Mouse (Mus musculus): Measurements from ENCODE around the gene Ell. TPM values are rescaled to one million over a fixed set of nuclear protein-coding genes. Genes with fewer than 3 reads are reported as not detected.

Gene Ell
- polyA plus RNA-seq, 1 experiment from 2014 or later = 17.2 TPM

DNA sequence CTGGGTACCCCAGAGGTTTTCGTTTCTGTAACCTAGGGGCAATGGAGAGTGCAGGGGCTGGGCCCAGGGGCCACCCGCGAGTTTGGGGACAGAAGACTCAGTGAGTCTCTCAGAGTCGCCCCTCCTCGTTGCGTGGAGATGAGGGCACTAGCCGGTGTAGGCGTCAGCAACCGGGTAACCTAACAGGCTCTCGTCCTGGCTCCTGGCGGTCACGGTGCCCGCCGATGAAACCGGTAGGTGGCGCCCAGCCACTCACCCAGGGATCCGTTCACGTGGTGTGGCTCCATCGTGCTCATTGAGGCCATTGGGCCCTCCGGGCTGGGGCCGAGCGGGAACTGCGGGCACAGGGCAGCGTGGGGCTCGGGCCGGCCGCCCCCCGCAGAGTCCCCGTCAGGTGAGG lies 59.0 kb downstream of the Ell start:
- H3K27ac ChIP-seq = peak overlapping the region; percentile 48
- peak overlapping the region; percentile 41 for H3K4me3 ChIP-seq
- no peaks in the 10 kb centered on the region for H3K9me3 ChIP-seq
- peak; percentile 26 for ATAC-seq (ENCODE audit: low FRiP score)
- H3K27me3 ChIP-seq = peaks cover 15% of the 10 kb centered on the region
- H3K9ac ChIP-seq = peak overlapping the region; percentile 80
- 2% methylated on average over 29 of the region's 29 CpGs for WGBS
- peaks cover 89% of the 10 kb centered on the region for H3K4me1 ChIP-seq (replicated peaks)
- H3K4me2 ChIP-seq = peak overlapping the region; percentile 70
- peaks cover 31% of the 10 kb centered on the region for H3K36me3 ChIP-seq

DNA sequence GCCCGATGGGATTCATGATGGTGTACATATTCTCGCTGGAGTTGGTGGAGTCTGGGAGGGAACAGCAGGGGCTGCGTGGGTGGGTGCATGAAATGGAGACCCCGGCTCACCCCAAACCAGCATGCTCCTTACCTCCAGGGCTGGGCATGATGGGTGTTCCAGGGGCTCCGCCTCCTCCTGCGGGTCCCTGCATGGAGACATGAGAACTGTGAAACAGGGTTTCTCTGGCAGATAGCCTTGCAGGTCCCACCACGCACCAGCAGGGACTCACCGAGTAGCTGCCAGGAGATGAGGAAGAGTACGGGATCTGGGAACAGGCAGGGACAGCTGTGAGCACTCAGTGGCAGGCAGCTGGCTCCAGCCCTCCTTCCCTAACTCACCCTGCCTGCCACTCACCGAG lies 59.5 kb downstream of the Ell start:
- Histone ChIP-seq H3K4me1 (replicated peaks) (peaks cover 84% of the 10 kb centered on the region), H3K9ac (peak overlapping the region; percentile 80), H3K4me3 (peak overlapping the region; percentile 41), H3K4me2 (peak overlapping the region; percentile 70), H3K36me3 (peaks cover 31% of the 10 kb centered on the region), H3K9me3 (no peaks in the 10 kb centered on the region), H3K27me3 (peaks cover 15% of the 10 kb centered on the region), H3K27ac (peak overlapping the region; percentile 30; the same call in 1 of the 2 replicates)
- ATAC-seq (ENCODE audit: low FRiP score) = no peak
- WGBS = 20% methylated on average over 8 of the region's 10 CpGs

GRCm38 (mm10) chr8:70599507-70600290 lies 60.4 kb downstream of the Ell start:
- WGBS = 83% methylated on average over 12 of the region's 12 CpGs
- ATAC-seq (ENCODE audit: low FRiP score) = no peak
- Histone ChIP-seq H3K36me3 (peaks cover 31% of the 10 kb centered on the region), H3K27ac (peak overlapping the region; percentile 92; the same call in 1 of the 2 replicates), H3K27me3 (peaks cover 15% of the 10 kb centered on the region), H3K9me3 (no peaks in the 10 kb centered on the region), H3K9ac (peak overlapping the region; percentile 58; the same call in 1 of the 2 replicates), H3K4me2 (no peak overlapping the region), H3K4me3 (no peak overlapping the region), H3K4me1 (replicated peaks) (peaks cover 88% of the 10 kb centered on the region)

DNA sequence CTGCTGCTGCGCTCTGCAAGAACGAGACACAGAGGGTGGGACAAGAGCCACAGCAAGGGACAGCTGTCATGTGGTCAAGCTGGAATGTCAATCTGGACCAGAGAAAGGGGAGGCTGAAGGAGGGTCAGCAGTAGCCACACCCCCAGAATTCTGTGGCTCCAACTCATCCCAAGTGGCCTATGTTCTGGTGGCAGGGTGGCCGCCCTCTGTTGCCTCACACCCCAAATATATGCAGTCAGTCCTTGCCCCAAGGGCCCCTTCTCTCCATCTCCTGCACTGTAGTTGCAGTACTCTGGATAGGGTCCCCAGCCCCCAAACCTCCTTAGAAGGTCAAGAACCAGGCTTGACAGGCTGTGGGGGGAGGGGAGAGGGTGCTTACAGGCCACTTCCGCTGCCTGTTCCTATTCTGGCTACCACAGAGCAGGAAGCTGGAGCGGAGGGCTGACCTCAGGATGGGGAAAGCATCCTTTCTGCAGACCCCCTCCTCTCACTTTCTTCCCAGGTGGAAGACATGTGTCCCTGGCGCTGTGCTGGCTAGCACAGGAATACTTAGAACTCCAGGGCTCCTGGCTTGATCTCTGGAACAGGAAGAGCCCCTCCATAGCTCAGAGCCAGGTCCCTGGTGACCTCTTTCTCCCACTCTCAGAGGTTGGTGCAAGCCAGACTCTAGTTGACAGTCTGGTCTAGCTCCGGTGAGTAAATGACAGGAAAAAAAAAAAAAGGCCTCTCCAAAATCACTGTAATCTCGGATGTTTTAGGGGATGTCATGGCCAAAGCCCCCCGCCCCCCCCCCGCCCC lies 61.4 kb downstream of the Ell start:
- peak overlapping the region; percentile 92 for H3K27ac ChIP-seq
- no peak for ATAC-seq (ENCODE audit: low FRiP score)
- H3K4me1 ChIP-seq (replicated peaks) = peaks cover 87% of the 10 kb centered on the region
- H3K4me2 ChIP-seq = peak overlapping the region; percentile 52
- H3K27me3 ChIP-seq = peaks cover 14% of the 10 kb centered on the region
- peaks cover 28% of the 10 kb centered on the region for H3K36me3 ChIP-seq
- H3K9me3 ChIP-seq = no peaks in the 10 kb centered on the region
- WGBS = 9% methylated on average over 9 of the region's 10 CpGs
- H3K9ac ChIP-seq = peak overlapping the region; percentile 58; the same call in 1 of the 2 replicates
- peak overlapping the region; percentile 19 for H3K4me3 ChIP-seq

DNA sequence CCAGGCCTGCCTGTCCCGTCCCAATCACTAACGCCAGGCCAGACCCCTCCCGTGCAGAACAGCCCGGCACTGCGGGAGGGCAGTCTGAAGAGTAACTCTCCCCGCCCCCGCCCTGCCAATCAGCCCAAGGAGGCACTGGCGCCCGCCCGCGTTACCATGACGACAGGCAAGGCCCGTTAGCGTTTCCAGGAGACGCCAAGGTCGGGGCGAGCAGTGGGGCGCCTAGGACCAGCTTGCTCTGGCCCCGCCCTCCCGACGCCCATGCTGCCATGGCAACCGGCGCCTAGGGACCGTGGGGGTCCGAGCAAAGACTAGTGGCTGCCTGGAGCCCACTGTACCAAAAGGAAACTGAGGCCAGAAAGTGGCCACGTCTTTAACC lies 62.0 kb downstream of the Ell start:
- Histone ChIP-seq H3K4me1 (replicated peaks) (peaks cover 87% of the 10 kb centered on the region), H3K27ac (peak overlapping the region; percentile 92), H3K9ac (peak overlapping the region; percentile 58; the same call in 1 of the 2 replicates), H3K9me3 (no peaks in the 10 kb centered on the region), H3K4me2 (peak overlapping the region; percentile 52), H3K27me3 (peaks cover 9% of the 10 kb centered on the region), H3K4me3 (peak overlapping the region; percentile 19), H3K36me3 (peaks cover 22% of the 10 kb centered on the region)
- ATAC-seq (ENCODE audit: low FRiP score) = peak; percentile 28
- WGBS = under 1% methylated on average over 26 of the region's 26 CpGs

GRCm38 (mm10) chr8:70602139-70602811 lies 63.0 kb downstream of the Ell start:
- 94% methylated on average over 13 of the region's 13 CpGs for WGBS
- peaks cover 87% of the 10 kb centered on the region for H3K4me1 ChIP-seq (replicated peaks)

GRCm38 (mm10) chr8:70604558-70604957 lies 65.3 kb downstream of the Ell start:
- peaks cover 11% of the 10 kb centered on the region for H3K36me3 ChIP-seq
- 84% methylated on average over 7 of the region's 7 CpGs for WGBS
- H3K27me3 ChIP-seq = no peaks in the 10 kb centered on the region
- 0 out of 2 replicates have a peak overlapping the region, but pooled peaks have one; percentile 18 for H3K27ac ChIP-seq
- ATAC-seq (ENCODE audit: low FRiP score) = no peak
- no peak overlapping the region for H3K4me2 ChIP-seq
- H3K9me3 ChIP-seq = no peaks in the 10 kb centered on the region
- H3K9ac ChIP-seq = peak overlapping the region; percentile 51; the same call in 1 of the 2 replicates
- no peak overlapping the region for H3K4me3 ChIP-seq
- H3K4me1 ChIP-seq (replicated peaks) = peaks cover 84% of the 10 kb centered on the region

More at GRCm38 (mm10) chr8:70602139-70602811, 63.0 kb downstream of the Ell start:
- ATAC-seq (ENCODE audit: low FRiP score) = no peak
- Histone ChIP-seq H3K9me3 (no peaks in the 10 kb centered on the region), H3K27ac (peak overlapping the region; percentile 92), H3K36me3 (peaks cover 12% of the 10 kb centered on the region), H3K4me3 (no peak overlapping the region), H3K4me2 (no peak overlapping the region), H3K27me3 (0 out of 2 replicates have a peak, but pooled peaks cover under 1% of the 10 kb centered on the region), H3K9ac (no peak overlapping the region)

- H3K27me3 ChIP-seq = no peaks in the 10 kb centered on the region
- H3K36me3 ChIP-seq = peaks cover 11% of the 10 kb centered on the region
- no peak overlapping the region for H3K4me3 ChIP-seq
- WGBS = 86% methylated on average over 9 of the region's 9 CpGs
- H3K9ac ChIP-seq = no peak overlapping the region; the same call in 1 of the 2 replicates
- peak overlapping the region; percentile 79 for H3K4me2 ChIP-seq
- no peaks in the 10 kb centered on the region for H3K9me3 ChIP-seq
- ATAC-seq (ENCODE audit: low FRiP score) = no peak
- H3K27ac ChIP-seq = no peak overlapping the region
- H3K4me1 ChIP-seq (replicated peaks) = peaks cover 83% of the 10 kb centered on the region
Observed at GRCm38 (mm10) chr8:70605871-70606779, 66.9 kb downstream of the Ell start.

GRCm38 (mm10) chr8:70606780-70607602 lies 67.7 kb downstream of the Ell start:
- 69% methylated on average over 18 of the region's 18 CpGs for WGBS
- Histone ChIP-seq H3K4me1 (replicated peaks) (peaks cover 83% of the 10 kb centered on the region), H3K4me3 (peak overlapping the region; percentile 75), H3K36me3 (peaks cover 11% of the 10 kb centered on the region), H3K27ac (no peak overlapping the region), H3K9me3 (no peaks in the 10 kb centered on the region), H3K4me2 (peak overlapping the region; percentile 79), H3K27me3 (0 out of 2 replicates have a peak, but pooled peaks cover 2% of the 10 kb centered on the region), H3K9ac (peak overlapping the region; percentile 93)
- no peak for ATAC-seq (ENCODE audit: low FRiP score)

- Histone ChIP-seq H3K4me1 (replicated peaks) (peaks cover 79% of the 10 kb centered on the region), H3K4me3 (peak overlapping the region; percentile 75), H3K9me3 (no peaks in the 10 kb centered on the region), H3K4me2 (peak overlapping the region; percentile 79), H3K27ac (no peak overlapping the region; the same call in 1 of the 2 replicates), H3K36me3 (peaks cover 6% of the 10 kb centered on the region), H3K9ac (peak overlapping the region; percentile 93), H3K27me3 (0 out of 2 replicates have a peak, but pooled peaks cover 2% of the 10 kb centered on the region)
- no peak for ATAC-seq (ENCODE audit: low FRiP score)
- 35% methylated on average over 6 of the region's 6 CpGs for WGBS
Observed at GRCm38 (mm10) chr8:70607603-70607897, 68.3 kb downstream of the Ell start.

Data from hindbrain, embryonic 13.5 days (tissue).